8 mouse cellular contexts compared by ENCODE assay signal in the genomic region with DNA sequence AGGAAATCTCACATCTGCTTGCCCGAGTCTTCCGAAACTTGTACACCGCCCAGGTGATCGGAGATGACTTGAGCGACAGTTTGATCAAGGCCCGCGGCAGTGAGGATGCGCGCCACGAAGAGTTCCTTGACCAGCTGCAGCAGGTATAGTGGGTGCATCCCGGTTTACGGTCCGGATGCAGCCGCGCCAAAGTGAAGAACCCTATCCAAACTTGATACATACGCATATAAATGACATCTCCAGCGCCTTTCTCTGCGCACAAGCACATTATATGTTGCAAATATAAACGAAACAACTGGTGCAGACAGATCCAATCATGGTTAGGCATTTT. TPM values are rescaled to one million over a fixed set of nuclear protein-coding genes. Genes with fewer than 3 reads are reported as not detected.
DNase-seq lines count a peak whose midpoint lies in the region; ATAC-seq and TF ChIP-seq lines count a peak whose summit lies in the region.
"Had no signal": no experiment of that assay in that cellular context is flagged by ENCODE, and none has a peak within 500 bp of the region (broad histone marks: within the 10 kb centered on the region; RNA-seq: fewer than 3 reads in every experiment).

No protein-coding gene starts in this region.

- ATAC-seq in embryonic facial prominence, embryonic 15.5 days (ENCODE audit: insufficient number of reproducible peaks, low FRiP score, low TSS enrichment, low read depth), result no peak
- peak; percentile 45; the same call in 1 of the 2 replicates for ATAC-seq in neural tube, embryonic 15.5 days (ENCODE audit: low FRiP score)

- H3K4me1 ChIP-seq in lung, adult 2 months (ENCODE audit: control insufficient read depth, insufficient read depth, low read length), result no peaks in the 10 kb centered on the region
- H3K4me1 ChIP-seq in embryonic facial prominence, embryonic 15.5 days, result 0 out of 2 replicates have a peak, but pooled peaks cover 21% of the 10 kb centered on the region
- peaks cover 28% of the 10 kb centered on the region for H3K4me1 ChIP-seq in limb, embryonic 10.5 days
- H3K4me1 ChIP-seq in neural tube, embryonic 15.5 days, result peaks cover 14% of the 10 kb centered on the region

- peak overlapping the region; percentile 7 for H3K9ac ChIP-seq in embryonic facial prominence, embryonic 15.5 days
- peak overlapping the region; percentile 55 for H3K9ac ChIP-seq in neural tube, embryonic 15.5 days (replicated peaks)

- no peak for TF ChIP-seq CTCF in lung, adult 2 months (IDR thresholded peaks at IDR 0.05; ENCODE audit: insufficient read depth, low read length)

- DNase-seq in lung, adult 2 months, result no peak
- DNase-seq in lung, postnatal 10 days, result no peak
- no peak for DNase-seq in limb, embryonic 10.5 days (ENCODE audit: low spot score)
- DNase-seq in adrenal gland, postnatal 14 days, result no peak
- no peak for DNase-seq in right cerebral cortex, postnatal 14 days

- no peaks in the 10 kb centered on the region for H3K9me3 ChIP-seq in embryonic facial prominence, embryonic 15.5 days (replicated peaks)
- no peaks in the 10 kb centered on the region for H3K9me3 ChIP-seq in limb, embryonic 10.5 days (replicated peaks)
- H3K9me3 ChIP-seq in neural tube, embryonic 15.5 days (replicated peaks), result no peaks in the 10 kb centered on the region

- no peak for TF ChIP-seq POLR2A in lung, adult 2 months (IDR thresholded peaks at IDR 0.05; ENCODE audit: borderline replicate concordance, extremely low read depth, low read depth, low read length)

- peaks cover 5% of the 10 kb centered on the region; the same call in 1 of the 2 replicates for H3K27me3 ChIP-seq in embryonic facial prominence, embryonic 15.5 days
- peaks cover 23% of the 10 kb centered on the region for H3K27me3 ChIP-seq in limb, embryonic 10.5 days (ENCODE audit: low read depth, poor library complexity, severe bottlenecking)
- H3K27me3 ChIP-seq in neural tube, embryonic 15.5 days (replicated peaks), result 0 out of 2 replicates have a peak, but pooled peaks cover 6% of the 10 kb centered on the region

- H3K4me3 ChIP-seq in lung, adult 2 months (replicated peaks; ENCODE audit: extremely low read depth, low read depth, low read length), result peak overlapping the region; percentile 67
- H3K4me3 ChIP-seq in embryonic facial prominence, embryonic 15.5 days (replicated peaks), result peak overlapping the region; percentile 68
- H3K4me3 ChIP-seq in limb, embryonic 10.5 days, result peak overlapping the region; percentile 70
- peak overlapping the region; percentile 69 for H3K4me3 ChIP-seq in neural tube, embryonic 15.5 days (replicated peaks)

- H3K4me2 ChIP-seq in embryonic facial prominence, embryonic 15.5 days (replicated peaks), result peak overlapping the region; percentile 93
- H3K4me2 ChIP-seq in neural tube, embryonic 15.5 days, result peak overlapping the region; percentile 87

- WGBS in lung, adult 2 months, result 3% methylated on average over 19 of the region's 19 CpGs
- WGBS in embryonic facial prominence, embryonic 15.5 days, result 2% methylated on average over 19 of the region's 19 CpGs
- 3% methylated on average over 19 of the region's 19 CpGs for WGBS in limb, embryonic 10.5 days
- 3% methylated on average over 19 of the region's 19 CpGs for WGBS in neural tube, embryonic 15.5 days

- H3K36me3 ChIP-seq in embryonic facial prominence, embryonic 15.5 days, result no peaks in the 10 kb centered on the region
- no peaks in the 10 kb centered on the region for H3K36me3 ChIP-seq in limb, embryonic 10.5 days
- no peaks in the 10 kb centered on the region for H3K36me3 ChIP-seq in neural tube, embryonic 15.5 days

- H3K27ac ChIP-seq in embryonic facial prominence, embryonic 15.5 days (replicated peaks), result no peak overlapping the region
- peak overlapping the region; percentile 61 for H3K27ac ChIP-seq in limb, embryonic 10.5 days
- H3K27ac ChIP-seq in neural tube, embryonic 15.5 days (replicated peaks), result no peak overlapping the region; the same call in 1 of the 2 replicates

RNA-seq across cellular contexts. Expression of a gene that starts 0.5 kb away (rescaled TPM):
- polyA plus RNA-seq in lung, adult 2 months (2012; rRNA removed), result 5.1 and 5.5 TPM in 2 replicates
- polyA plus RNA-seq in embryonic facial prominence, embryonic 15.5 days (2015; fragmentation: Nextera tagmentation; extraction: Ambion mirVana), result 1.4 and 3.5 TPM in 2 replicates
- polyA plus RNA-seq in limb, embryonic 10.5 days (2016; fragmentation: Nextera tagmentation; extraction: Ambion mirVana), result 0.63 and 1.0 TPM in 2 replicates
- 1.4 and 1.6 TPM in 2 replicates for polyA plus RNA-seq in neural tube, embryonic 15.5 days (2015; fragmentation: Nextera tagmentation; extraction: Ambion mirVana)
- 1.5 and 1.7 TPM in 2 replicates for total RNA-seq in adrenal gland, postnatal 14 days (2021)
- total RNA-seq: gastrocnemius, postnatal 36 days had no signal

RNA-seq across cellular contexts. Expression of a gene that starts 9.4 kb away (rescaled TPM):
- polyA plus RNA-seq in lung, adult 2 months (2012; rRNA removed), result 19.8 and 37.3 TPM in 2 replicates
- polyA plus RNA-seq in embryonic facial prominence, embryonic 15.5 days (2015; fragmentation: Nextera tagmentation; extraction: Ambion mirVana), result 48.7 and 49.1 TPM in 2 replicates
- polyA plus RNA-seq in limb, embryonic 10.5 days (2016; fragmentation: Nextera tagmentation; extraction: Ambion mirVana), result 11.2 and 14.3 TPM in 2 replicates
- 16.6 and 24.3 TPM in 2 replicates for polyA plus RNA-seq in neural tube, embryonic 15.5 days (2015; fragmentation: Nextera tagmentation; extraction: Ambion mirVana)
- 11.8 and 13.6 TPM in 2 replicates for total RNA-seq in adrenal gland, postnatal 14 days (2021)

RNA-seq across cellular contexts. Expression of a gene that starts 50.2 kb away (rescaled TPM):
- 15.4 and 20.2 TPM in 2 replicates for polyA plus RNA-seq in lung, adult 2 months (2012; rRNA removed)
- 17.1 and 19.0 TPM in 2 replicates for polyA plus RNA-seq in embryonic facial prominence, embryonic 15.5 days (2015; fragmentation: Nextera tagmentation; extraction: Ambion mirVana)
- 19.5 and 26.3 TPM in 2 replicates for polyA plus RNA-seq in limb, embryonic 10.5 days (2016; fragmentation: Nextera tagmentation; extraction: Ambion mirVana)
- 5.3 and 7.3 TPM in 2 replicates for polyA plus RNA-seq in neural tube, embryonic 15.5 days (2015; fragmentation: Nextera tagmentation; extraction: Ambion mirVana)
- total RNA-seq in adrenal gland, postnatal 14 days (2021), result 2.2 and 2.3 TPM in 2 replicates

RNA-seq across cellular contexts. Expression of a gene that starts 54.1 kb away (rescaled TPM):
- 14.8 and 21.9 TPM in 2 replicates for polyA plus RNA-seq in lung, adult 2 months (2012; rRNA removed)
- polyA plus RNA-seq in embryonic facial prominence, embryonic 15.5 days (2015; fragmentation: Nextera tagmentation; extraction: Ambion mirVana), result 2.1 and 3.0 TPM in 2 replicates
- 1.1 TPM in 2 replicates for polyA plus RNA-seq in limb, embryonic 10.5 days (2016; fragmentation: Nextera tagmentation; extraction: Ambion mirVana)
- polyA plus RNA-seq in neural tube, embryonic 15.5 days (2015; fragmentation: Nextera tagmentation; extraction: Ambion mirVana), result 5.6 and 6.4 TPM in 2 replicates
- 16.6 and 62.6 TPM in 2 replicates for total RNA-seq in adrenal gland, postnatal 14 days (2021)

RNA-seq across cellular contexts. Expression of a gene that starts 56.2 kb away (rescaled TPM):
- not detected in 2 replicates for polyA plus RNA-seq in lung, adult 2 months (2012; rRNA removed)
- not detected in 2 replicates for polyA plus RNA-seq in embryonic facial prominence, embryonic 15.5 days (2015; fragmentation: Nextera tagmentation; extraction: Ambion mirVana)
- polyA plus RNA-seq in limb, embryonic 10.5 days (2016; fragmentation: Nextera tagmentation; extraction: Ambion mirVana), result not detected in 2 replicates
- not detected in 2 replicates for polyA plus RNA-seq in neural tube, embryonic 15.5 days (2015; fragmentation: Nextera tagmentation; extraction: Ambion mirVana)
- not detected in 2 replicates for total RNA-seq in adrenal gland, postnatal 14 days (2021)
- total RNA-seq: gastrocnemius, postnatal 36 days had no signal
